Mouse (Mus musculus) layer of hippocampus, postnatal 10 days (tissue): Measurements from ENCODE around the gene Aph1b. TPM values are rescaled to one million over a fixed set of nuclear protein-coding genes. Genes with fewer than 3 reads are reported as not detected.
"Not testable (repeated sequence)": the region's sequence is repeated elsewhere in the genome, so short reads cannot be mapped to it uniquely, and the experiment has no call there.

ENCODE experiments used
- DNase-seq, 2 experiments: peaks; one replicate each; pipeline ENCODE4 v3.0.0; 2021; ENCODE audit warnings: low spot score in 2 of 2
- long read RNA-seq: library from polyadenylated mRNA; stranded (forward); transcript quantifications from one replicate; pipeline ENCODE4 v2.0.0, GENCODE M21; 2023
- total RNA-seq, 2 experiments: library from RNA; stranded (reverse); gene quantifications; 2 replicates each; pipeline ENCODE4 v1.2.3; 2021

Aph1b gene
- 10 to 100 TPM; 26.7 to 27.4 TPM for total RNA-seq
- long read RNA-seq, full-length matches to known transcripts: 11 of 14 reads
- long read RNA-seq, partial matches to known transcripts: 0 of 14 reads
- long read RNA-seq, other reads (novel, unspliced or antisense): 3 of 14 reads

DNA sequence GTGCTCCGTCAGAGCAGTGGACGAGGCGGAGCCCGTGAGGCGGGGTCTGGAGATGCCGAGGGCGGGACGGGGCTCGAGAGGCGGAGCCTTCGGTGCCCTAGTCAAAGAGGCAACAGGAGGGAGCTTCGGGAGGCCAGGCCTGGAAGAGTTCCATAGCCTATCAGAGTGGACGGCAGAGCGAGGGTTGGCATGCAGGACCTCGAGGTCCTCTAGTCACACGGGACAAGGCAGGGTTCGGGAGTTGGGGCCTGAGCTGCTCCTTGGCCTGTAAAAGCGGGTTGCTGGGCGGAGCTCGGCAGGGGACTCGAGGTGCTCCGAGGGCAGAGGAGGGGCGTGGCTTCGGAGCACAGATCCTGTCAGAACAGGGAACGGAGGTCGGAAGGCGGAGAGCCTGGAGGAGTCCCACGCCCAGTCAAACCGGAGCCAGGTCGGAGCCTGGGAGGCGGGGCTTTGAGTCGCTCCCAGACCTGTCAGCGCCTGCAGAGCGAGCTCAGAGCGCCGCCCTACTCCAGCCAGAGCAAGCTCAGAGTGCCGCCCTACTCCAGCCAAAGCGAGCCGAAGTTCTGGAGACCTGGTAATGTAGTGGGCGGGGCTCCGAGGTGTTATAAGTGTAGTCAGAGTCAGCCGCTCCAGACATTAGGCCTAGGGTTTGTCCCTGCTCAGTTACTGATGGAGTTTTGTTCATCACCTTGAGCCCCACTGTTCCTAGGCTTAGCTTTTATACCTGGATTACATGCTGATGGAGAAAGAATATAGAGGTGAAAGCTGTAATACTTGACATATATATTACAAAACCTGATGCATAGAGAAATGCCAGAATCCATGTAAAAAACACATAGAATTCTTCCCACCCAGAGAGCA lies at the start of gene Aph1b:
TSS of gene Aph1b (minus strand) at position 27 of the 861 bp plus-strand sequence.
- peak; percentile 89 to 94 for DNase-seq

DNA sequence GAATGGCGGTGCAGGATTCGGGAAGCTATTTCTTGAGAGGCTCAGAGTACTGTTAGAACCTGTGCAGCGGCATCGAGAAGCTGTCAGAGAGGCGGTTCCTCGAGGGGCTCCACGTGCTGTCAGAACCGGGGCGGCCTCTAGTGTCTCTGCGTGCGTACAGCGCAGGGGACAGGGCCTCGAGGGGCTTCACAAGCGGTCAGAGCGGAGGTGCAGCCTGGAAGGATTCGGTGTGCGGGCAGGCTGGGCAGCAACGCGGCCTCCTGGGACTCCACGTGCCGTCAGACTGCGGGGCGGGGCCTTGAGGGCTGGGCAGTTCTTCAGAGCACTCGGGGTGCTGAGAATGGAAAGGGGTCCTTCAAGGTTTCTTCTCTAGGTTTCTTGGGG lies 39.8 kb upstream of the Aph1b start:
- no peak for DNase-seq

DNA sequence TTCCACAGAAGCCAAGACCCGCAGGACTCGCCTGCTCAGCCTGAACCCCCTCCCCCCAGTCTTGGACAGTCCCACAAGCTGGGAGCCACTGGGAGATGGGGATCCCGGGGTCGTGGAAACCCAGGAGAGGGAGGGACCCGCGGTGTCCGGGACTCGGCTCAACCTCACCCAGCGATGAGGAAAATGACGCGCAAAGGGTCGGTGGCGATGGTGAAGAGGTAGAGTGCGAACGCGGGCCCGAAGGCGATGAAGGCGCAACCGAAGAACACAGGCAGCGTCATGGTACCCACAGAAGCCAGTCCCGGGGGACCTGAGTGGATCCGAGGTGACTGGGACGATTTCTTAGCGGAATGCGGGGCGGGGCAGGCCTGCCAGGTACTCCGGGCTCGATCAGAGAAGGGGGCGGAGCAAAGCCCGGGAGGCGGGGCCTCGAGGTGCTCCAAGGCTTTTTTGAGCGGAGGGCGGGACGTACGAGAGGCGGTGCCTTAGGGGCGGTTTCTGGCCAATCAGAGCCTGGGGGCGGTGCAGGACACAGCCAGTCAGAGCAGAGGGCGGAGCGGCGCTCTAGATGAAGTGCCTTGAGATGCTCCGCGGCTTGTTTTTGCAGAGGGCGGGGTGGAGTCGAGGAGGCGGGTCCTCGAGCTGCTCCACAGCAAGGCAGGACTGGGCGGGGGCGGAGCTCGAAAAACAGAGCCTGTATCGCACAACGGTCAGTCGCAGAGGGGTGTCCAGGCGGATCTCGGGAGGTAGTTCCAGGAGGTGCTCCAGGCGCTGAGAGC lies 39.2 kb upstream of the Aph1b start, which contains the start of gene Aph1c:
TSS of gene Aph1c (minus strand) at position 409 of the 779 bp plus-strand sequence.
- peak; percentile 97 to 98 for DNase-seq

DNA sequence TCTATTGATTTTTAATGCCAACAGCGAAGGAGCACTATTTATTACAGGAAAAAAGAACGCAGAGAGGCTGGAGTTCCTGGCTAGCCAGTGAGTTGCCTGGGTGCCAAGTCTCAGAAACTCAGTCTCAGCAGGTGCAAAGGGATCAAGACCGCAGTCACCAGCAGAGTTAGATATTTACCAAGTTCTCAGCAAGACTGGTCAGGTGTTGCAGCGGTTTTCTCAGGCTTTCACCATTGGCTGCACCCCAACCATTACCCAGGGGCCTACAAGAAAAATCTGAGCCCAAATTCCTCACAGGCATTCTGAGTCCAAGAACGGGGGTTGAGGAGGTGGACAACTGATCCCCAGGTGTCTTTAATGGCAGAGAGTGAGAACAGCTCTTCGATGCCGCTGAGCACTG lies 38.6 kb upstream of the Aph1b start:
- DNase-seq: no peak

DNA sequence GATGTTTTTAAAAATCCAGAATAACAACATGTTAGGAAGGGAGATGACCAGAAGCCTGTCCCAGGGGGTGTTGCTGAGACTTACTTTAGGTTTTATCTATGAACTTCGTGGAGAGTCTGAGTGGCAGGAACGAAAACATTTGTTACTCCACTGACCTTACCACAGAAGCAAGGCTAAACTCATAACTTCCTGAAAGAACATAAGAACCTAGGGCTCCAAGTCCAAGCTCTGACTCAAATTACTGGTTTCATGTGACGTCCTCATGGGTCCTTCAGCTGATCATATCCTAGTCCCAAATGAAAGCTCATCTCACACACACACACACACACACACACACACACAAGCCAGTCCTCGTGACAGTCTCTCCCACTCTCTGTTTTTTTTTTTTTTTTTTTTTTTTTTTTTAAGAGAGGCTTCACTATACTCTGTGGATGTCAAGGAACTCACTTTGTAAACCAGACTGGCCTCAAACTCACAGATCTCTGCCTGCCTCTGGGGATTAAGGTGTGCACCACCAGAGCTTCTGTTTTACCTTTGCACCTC lies 37.1 kb upstream of the Aph1b start:
- DNase-seq: no peak

DNA sequence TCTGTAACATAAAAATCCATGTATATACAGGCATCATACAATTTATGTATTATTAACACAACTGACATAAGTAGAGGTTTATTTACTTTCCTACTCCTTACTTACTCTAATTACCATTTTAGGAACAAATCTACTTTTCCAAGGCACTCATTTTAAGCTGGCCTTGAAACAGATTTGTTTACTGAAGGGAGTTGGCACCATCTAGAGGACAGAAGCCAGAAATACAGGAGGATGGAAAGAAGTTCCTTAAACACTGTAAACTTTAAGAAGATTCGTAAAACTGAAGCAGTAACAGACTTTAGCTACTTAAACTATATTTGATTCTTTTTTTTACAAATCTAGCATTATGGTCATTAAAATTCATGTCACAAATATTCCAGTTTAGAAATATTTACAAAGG lies 30.7 kb upstream of the Aph1b start:
- no peak for DNase-seq

DNA sequence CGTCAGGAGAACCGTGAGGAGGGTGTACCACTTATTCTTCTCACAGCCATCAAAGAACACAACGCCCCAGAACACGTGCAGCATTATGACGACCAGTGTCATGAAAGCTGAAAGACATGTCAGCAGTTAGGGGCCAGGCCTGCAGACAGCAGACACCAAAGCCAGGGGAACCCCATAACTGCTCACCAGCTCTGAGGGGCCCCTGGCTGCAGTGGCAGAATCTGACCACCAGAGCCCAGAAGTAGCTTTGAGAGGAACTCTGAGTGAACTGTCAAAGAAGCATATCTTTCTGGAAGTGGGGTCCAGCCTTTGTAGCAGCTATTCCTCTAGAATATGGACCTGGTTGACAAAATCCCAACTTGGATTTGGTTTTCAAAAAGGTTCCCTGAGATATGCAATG lies 27.0 kb upstream of the Aph1b start:
- DNase-seq: not testable (repeated sequence)

DNA sequence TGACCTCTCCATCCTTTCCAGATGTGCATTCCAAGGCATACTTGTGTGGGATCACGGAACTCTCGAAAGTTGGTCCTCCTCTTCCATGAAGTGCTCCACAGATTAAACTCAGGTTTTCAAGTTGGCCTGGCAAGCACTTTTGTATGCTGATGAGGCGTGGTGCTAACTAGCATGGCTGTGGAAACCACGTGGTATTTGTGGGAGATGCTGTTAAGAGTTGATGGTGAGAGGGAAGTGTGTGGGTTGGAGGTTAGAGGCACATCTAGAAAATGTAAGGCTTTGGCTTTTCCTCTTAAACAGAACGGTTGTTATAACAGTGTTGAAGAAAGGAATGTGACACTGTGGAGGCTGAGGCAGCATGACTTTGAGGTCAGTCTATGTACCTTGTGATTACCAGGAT lies 25.7 kb upstream of the Aph1b start:
- no peak for DNase-seq

DNA sequence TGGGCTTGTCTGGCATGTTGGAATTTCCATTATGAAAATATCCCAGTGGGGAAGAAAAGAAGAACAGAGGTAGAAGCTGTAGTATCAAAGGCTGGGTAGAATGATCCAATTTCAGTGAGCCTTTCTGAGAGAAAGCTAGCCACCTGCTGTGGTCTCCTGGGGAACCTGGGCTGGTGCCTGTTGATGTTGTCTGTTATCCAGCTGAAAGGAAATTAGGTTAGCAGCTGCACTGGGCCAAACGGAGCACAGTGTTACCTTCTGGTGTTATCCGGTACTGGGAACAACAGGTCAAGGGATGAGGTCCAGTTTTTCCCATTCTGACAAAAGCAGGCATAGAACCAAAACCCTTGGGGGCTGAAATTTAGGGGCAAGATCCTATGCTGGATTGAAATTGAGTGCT lies 18.1 kb upstream of the Aph1b start:
- no peak for DNase-seq

DNA sequence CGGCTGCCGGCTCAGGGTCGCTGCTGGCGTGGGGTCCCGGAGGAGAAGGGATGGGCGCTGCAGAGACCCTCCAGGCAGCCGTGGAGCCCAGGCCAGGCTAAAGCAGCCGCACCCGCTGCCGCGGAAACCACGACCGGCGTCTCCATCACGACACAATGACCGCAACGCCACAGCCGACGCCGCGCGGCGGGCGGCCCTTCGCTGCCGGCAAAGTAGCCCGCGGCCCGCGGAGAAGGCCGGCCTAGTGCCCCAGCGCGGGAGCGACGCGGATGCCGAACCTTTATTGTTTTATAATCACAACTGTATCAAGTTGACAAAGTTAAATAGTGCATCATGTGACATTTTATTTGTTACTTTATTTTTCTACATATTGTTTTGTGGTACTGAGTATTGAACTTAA lies 10.7 kb upstream of the Aph1b start:
- DNase-seq: not testable (repeated sequence)

DNA sequence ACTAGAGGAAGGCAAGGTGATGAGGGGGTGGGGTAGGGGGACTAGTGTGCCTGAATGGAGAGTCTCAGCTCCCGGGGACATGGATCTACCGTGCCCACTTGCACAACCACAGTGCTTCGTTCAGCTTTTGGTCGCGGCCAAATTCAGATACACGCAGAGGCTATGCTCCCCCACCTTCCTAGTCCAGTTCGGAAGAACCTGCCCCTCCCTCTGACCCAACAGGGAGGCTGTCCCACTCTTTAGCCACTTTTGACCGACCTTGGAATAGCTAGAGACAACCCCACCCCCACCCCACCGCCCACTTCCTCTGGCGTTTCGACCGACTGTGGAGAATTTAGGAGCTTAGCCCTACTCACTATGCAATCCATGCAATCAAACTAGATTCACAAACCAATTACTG lies 6.7 kb upstream of the Aph1b start:
- DNase-seq: no peak

DNA sequence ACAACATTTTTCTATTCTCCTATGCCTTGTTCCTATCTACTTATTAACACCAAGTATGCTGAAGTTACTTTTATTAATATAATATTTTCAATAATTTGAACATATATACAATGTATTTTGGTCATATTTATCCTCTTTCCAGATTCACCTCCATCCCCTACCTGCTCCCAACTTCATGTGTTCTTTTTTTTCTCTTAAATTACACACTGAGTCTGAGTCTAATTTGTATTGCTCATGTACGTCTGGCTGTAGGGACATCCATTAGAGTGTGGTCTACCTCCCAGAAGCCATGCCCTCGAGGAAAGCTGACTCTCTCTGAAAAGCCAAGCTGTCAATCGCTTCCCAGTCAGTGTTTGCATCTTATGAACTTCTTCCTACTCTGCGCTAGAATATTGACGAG lies 1.4 kb upstream of the Aph1b start, which contains the start of gene Gm10647:
TSS of gene Gm10647 (plus strand) at position 301 of the 400 bp plus-strand sequence.
- no peak for DNase-seq

DNA sequence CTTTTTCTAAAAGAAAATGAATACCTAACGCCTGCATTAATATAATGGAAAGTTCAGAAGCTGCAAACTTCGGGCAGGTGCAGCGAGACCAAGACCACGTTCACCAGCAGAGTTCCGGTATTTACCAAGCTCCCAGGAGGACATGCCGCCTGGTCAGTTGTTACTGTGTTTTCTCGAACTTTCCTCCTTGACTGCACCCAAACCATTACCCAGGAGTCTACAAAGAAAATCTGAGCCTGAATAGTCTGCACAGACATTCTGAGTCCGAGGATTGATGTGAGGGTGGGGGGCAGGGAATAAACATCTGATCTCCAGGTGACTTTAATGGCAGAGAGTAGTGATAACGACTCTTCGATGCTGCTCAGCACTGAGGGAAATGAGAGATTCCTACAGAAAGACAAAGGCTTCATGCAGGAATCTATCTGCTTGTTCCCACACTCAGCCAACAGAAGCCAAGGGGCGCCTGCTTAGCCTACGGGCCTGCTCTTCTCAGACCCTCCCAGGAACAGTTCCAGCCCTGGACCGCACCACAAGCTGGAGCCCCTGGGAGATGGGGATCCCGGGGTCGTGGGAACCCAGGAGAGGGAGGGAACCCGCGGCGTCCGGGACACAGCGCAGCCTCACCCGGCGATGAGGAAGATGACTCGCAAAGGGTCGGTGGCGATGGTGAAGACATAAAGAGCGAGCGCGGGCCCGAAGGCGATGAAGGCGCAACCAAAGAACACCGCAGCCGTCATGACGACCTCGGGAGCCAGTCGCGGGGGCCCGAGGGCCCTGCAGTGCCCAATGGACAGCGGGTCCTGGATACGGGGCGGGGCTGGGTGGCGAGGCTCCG lies 444 bp downstream of the Aph1b start:
- no peak for DNase-seq

DNA sequence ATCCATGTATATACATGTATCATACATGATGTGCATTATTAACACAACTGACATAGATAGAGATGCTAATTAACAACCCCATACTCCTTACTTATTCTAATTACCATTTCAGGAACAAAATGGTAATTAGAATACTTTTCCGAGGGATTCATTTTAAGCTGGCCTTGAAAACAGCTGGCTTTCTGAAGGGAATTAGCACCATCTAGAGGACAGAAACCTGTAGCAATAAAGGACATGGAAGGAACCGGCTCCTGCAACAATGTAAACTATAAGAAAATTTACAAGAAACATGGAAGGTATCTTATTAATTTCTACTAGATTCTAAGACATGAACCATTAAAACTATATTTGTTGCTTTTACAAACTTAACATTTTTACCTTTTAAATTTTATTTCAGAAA lies 7.5 kb downstream of the Aph1b start:
- DNase-seq: peak in 1 of 2 experiments; percentile 32

DNA sequence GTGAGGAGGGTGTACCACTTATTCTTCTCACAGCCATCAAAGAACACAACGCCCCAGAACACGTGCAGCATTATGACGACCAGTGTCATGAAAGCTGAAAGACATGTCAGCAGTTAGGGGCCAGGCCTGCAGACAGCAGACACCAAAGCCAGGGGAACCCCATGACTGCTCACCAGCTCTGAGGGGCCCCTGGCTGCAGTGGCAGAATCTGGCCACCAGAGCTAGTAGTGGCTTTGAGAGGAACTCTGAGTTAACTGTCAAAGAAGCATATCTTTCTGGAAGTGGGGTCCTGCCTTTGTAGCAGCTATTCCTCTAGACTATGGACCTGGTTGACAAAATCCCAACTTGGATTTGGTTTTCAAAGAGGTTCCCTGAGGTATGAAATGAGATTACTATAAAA lies 10.7 kb downstream of the Aph1b start:
- not testable (repeated sequence) for DNase-seq

DNA sequence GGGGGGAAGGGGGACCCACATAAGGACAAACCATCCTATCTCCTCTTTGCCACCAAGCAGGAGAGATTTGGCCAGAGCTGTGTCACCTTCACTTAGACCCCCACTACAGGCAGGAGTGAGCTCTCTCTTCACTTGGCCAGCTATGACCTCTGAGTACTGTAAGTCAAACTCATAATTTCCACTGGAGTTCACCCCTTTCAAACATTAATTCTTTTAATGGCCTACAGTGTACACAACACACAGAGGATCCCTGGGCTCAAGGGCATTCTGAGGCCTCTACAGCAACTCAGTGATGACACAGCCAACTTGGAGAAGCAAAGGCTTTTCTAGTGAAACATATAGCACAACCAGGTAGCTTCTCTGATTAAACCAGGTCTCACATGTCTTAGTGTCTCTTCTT lies 24.6 kb downstream of the Aph1b start:
- no peak for DNase-seq

DNA sequence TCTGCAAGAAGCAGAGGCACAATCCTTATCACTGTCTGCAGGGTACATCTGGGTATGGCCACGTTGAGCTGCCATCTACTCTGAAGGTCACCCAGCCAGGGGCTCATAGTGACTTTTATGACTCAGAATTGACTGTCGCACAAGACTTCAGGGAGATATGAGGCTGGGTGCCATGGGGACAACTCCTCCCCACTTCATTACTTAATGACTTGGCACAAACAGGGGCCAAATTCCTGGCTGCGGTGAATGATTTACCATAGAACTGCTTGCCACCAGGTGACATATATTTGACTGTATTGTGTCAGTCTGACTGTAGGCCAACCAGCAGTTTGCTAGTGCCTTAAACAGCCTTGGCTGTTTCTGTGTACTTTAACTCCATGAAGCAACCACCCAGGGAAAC lies 26.0 kb downstream of the Aph1b start:
- no peak for DNase-seq

DNA sequence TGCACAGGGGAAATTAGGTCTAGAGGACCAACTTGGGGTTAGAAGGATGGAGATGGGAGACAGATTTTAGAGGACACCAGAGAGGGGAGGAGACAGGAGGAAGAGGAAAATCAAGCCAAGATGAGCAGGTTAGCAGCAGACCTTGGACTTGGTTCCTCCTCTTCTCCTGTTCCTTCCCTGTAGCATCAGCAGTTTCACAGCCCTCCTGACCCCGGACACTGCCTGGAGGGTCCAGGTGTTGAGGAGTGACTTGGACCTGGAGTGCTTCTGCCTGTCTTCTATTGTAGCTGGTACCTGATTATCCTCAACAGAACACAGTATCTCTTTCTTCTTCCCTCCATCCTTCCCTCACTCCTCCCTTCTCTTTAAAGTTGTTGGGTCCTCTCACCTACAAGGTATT lies 26.6 kb downstream of the Aph1b start:
- DNase-seq: no peak

DNA sequence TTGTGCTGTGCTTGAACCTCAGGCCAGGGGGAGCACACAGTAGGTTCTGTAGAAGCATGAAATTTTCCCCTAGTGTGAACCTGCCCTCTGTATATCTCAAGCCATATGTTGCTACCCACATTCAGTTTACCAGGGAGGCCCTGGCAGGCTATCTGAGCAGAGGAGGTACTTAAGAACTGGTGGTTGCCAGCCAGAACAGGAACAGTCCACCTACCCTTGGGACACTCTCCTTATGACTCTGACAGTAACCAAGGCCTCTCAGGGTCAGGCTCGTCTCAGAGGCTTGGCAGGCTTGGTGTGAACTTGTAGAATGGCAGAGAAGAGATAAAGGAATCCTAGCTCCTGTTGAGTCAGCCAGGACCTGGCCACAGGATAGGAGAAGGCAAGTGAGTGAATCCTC lies 34.3 kb downstream of the Aph1b start:
- no peak for DNase-seq

DNA sequence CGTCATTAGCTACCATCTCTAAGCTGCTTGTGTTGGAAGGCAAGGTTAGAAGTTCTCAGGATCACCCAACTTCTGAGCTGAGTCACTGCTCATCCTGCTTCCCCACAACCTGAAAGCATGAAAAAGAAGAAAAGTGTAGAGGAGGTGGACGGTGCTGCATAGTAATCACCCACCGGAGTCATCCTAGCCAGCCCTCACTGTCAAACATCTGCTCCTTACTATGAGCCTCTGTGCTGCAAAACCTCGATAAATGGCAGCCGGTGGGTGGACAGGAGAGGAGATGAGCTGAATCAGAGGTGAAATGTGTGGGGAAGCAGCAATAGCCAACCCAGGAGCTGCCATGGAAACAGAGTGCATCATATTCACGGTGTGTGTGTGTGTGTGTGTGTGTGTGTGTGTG lies 42.4 kb downstream of the Aph1b start:
- DNase-seq: no peak

DNA sequence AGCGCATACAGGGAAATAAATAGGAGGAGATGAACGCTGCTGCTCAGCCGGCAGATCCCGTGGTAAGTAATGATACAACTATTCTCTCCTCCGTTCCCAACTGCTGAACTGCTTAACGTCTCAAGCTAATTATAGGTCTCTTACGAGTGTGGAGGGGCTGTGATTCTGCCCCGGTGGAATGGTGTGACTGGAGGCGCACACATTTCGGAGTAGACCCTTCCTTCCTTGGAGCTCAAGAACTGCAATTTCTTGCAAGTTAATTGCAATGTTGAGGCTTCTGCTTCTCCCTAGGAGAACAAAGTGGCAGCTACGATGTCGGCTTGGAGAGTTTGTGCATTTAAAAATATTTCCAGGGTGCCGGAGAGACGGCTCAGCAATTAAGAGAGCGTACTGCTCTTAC lies 46.9 kb downstream of the Aph1b start:
- DNase-seq: no peak
